Mouse (Mus musculus) NIH3T3 (cell line): ENCODE results near the gene Pomp.

Experiments used
- DNase-seq: peaks from one replicate; pipeline ENCODE4 v3.0.0-alpha.2; 2012; ENCODE audit warnings: low read depth

The Pomp gene

DNA sequence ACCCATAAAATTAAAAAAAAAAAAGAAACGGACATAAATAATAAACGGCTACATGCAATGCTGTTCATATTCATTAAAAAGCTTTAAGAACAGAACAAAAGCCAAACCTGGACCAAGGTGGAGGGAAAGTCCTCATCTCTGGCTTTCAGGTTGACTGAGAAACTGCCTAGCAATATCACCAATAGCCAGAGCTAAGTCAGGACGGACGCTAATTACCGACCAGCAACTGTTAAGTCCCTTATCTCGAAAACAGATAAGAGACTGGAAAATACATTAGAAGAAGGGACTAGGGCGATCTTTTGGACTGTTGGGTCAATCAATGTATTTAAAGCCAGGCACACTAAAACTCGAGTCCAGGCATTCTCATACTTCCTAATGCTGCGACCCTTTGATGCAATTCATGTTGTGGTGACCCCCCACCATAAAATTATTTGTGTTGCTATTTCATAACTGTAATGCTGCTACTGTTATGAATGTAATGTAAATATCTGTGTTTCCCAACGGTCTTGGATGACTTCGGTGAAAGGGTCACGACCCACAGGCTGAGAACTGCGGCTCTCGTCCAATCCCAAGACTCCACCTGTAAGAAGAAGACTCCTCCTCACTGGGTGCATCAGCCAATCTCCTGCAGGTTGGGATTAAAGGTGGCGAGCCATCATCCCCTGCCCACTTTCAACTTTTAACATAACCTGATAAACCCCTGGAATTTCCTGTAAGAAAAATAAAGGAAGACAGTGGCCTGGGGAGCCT is 41.9 kb downstream of the Pomp start:
- no peak for DNase-seq

DNA sequence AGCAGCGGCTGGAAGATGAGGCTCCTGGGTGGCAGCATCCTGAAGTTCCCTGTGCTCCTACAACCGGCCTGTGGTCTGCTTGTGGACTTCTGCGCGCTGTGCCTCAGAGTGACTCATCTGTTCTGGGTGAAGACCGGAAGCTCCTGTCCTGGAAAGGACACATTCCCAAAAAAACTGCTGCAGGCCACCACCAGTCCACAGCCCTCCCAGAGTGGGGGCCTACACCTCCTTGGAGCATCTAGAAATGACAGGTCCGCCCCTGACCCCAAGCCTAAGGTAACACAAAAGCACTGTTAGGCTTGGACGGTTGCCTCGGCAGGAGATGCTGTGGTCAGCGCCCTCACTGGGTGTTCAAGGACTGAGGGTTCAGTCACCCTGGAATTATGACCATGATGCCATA is 42.9 kb downstream of the Pomp start:
- no peak for DNase-seq

DNA sequence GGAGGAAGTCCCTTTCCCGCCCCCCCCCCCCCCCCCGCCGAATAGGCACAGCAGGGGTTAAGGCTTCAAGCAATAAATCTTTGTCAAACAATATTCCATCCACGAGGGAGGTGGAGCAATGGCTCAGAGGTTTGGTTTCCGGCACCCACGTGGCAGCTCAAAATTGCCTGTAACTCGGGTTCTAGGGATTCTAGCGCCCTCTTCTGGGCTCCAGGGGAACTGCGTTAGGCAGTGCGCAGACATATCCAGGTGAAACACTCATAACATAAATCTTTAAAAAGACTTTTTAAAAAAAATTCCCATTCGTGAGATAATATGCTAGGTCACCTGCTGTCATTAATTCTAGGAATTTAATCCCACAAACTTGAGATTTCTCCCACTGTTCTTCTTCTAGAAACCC is 46.9 kb downstream of the Pomp start:
- DNase-seq, result no peak

DNA sequence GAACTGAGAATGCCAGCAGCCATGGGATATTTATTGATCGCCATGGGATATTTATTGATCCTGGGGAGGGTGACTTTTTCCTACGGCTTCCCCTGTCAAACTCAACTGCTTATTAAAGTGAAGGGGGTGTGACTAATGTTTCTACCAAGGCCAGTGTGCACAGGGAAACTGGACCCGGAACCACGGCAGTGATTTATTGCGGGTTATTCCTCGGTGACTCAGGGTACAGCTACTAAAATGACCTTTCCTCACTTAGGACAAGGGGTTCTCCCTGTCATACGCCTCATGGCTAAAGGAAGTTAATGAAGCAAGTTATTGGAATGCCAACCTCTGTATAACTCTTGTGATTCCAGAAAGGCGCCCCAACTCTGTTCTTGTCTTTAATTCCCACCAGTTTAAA is 47.6 kb downstream of the Pomp start:
- DNase-seq, result no peak

DNA sequence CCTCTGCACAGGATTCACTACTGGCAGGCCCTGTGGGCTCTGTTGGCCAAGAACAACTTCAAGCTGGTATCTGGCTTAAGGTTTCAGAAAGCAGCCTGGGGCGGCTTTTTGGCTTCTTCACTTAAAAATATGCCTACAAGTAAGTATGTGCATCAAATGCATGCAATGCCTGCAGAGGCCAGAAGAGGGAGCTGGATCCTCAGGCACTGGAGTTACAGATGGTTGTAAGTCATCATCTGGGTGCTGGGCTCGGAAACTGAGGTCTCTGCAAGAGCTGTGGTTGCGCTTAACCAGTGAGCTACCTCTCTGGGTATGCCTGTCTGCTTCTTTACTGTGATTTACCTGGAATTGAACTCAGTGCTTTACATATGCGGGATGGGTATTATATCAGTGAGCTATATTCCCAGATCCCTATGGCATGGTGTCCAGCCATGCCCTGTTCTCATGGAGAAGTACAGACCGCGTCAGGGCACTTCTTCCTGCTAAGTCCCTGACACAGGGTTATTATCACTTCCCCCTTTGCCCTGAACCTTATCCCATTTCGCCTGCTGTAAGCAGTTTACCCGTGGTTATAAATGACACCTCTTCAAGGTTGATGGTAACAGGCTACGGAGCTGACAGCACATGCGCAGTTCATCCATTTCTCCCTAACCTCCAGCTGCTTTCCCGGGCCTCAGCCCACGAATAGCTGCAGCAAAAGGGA is 50.7 kb downstream of the Pomp start:
- peak; percentile 28 for DNase-seq

DNA sequence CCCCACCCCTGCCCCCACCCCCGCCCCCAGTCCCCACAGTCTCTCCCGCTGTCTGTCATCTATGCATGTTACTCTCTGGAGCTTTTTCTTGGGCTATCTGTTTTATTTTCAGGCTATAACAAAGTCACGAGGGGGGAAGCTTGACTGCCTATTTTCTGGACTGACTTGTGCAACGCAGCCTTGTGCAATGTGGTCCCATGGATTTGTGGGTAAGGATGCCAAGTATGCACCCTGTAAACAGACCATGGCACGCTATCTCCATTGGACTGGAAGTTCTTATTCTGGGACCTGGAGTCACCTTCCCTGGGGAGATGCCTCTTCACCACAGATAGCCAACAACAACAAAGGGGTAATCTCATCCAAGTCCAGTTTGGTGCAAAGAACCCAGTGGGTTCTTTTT is 51.5 kb downstream of the Pomp start:
- peak; percentile 64 for DNase-seq

DNA sequence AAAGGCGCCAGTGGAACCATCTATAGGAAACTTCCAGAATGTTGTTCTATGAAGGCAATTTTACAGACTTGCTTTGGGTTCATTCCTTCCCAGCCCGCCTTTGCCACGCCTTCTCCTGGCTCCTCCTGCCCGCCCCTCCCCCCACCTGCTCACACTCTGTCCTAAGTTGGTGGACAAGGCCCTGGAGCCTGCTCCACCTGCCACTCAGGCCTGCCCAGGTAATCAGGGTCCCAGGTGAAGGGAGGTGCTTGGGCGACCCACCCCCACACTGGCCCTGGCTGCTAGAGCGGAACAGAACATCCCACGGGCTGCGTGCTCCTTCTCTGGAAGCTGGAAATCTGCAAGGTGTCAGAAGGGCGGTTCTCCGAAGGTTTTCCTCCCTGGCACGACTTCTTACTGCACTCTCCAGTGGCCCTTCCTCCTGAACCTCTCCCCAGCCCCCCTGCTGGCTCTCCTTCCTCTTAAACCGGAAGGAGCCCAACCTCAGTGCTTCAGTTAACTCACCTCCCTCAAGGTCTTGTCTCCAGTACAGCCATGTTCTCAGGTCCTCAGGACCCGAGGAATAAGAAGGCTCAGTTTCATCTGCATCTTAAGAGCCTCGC is 53.1 kb downstream of the Pomp start:
- no peak for DNase-seq

DNA sequence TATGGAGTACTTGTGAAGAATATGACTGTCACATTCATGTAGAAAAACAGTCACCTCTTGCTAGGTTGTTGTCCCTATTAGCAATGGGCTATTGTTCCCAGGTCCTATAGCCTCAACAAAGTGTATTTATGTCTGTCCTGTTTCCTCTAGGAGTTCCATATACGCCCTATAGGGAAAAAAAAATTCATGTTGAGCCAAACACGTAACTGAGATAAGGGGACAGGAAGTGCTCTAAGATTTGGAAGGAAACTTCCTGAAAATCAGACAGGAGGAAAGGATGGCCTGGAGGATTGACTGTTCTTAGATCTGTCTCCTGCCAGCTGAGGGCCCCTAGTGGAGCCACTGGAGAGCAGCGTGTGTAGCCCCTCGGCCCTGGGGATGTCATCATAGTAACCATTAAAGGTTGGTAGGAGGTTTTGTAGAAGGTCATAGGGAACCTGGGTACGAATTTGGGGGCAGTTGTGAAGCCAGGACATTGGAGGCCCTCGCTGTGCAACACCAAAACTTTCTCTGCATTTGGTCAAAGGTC is 54.8 kb downstream of the Pomp start:
- no peak for DNase-seq

DNA sequence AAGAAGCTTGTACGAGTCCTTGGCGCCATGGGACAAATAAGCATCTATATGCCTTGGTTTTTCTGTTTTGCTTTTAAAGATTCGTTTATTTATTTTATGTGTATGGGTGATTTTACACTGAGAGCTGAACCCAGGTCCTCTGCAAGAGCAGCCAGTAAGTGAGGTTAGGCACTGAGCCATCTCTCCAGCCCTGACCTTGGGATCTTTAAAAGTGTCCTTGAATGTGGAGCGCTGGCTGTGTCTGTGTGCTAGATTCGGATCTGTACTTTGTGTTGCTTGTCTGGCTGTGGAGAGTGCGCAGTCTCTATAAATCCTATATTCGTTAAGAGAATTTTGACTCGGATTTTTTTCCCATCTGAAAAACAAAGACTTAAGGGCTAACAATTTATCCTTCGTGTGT is 55.9 kb downstream of the Pomp start:
- no peak for DNase-seq

DNA sequence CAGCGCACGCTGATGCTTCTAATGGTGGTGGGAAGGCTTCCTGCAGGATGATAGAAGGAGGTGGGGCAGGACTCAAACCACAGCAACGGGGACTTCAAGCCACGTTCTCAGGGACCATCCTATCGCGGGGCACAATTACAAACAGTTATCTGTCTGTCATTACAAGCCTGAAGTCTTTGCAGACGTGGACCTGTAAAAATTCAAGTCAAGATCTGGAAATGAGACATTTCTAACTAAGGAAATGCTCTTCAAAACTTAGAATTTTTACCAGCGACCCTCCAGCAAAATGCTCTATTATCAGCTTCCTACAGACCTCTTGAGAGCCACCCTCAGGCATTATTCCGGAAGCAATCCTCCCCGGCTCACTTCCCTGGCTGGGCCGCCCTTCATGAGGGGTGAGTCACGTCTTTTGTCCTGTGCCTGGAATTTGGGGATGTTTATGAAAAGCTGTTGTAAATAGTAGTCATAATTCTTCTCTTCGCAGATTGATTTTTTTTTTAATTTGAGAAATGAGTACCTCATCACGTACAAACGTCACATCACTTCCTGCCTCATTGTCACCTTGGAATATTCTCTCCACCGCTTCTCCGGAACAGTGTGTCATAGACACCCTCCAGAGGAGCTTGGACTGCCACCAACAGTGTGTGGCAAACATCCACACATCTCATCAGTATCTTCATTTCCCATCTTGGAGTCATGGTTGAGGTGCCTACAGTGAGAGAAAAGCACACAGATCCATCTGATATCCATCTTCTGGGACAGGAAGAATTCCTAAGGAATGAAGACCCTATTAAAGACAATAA is 58.0 kb downstream of the Pomp start:
- DNase-seq, result no peak

DNA sequence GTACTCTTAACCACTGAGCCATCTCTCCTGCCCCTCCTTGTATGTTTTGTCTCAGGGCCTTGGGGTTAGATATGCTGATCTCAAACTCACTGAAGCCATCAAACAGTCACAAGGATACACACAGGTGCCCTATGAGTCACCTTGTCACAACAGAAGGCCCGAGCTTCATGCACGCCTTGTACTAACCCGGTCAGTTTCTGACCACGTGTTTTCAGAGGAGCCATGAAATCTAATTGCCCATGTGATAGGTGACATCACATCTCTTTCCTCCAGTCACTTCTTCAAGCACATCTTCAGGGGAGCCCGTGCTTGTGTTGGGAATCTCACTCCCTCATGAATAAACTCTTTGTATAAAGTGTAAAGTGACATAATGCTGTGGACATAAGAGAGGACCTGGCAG is 64.4 kb downstream of the Pomp start:
- DNase-seq, result no peak
